Mouse (Mus musculus) embryonic facial prominence, embryonic 13.5 days (tissue): Measurements from ENCODE around the gene Nhlrc3. TPM values are rescaled to one million over a fixed set of nuclear protein-coding genes. Genes with fewer than 3 reads are reported as not detected.

Experiments
- ATAC-seq: fragments of 200-750 bp; cut with Nextera tagmentation; 2 replicates; pipeline ENCODE4 v1.8.0; 2017; ENCODE audit warnings: low read depth; ENCODE audit not compliant: insufficient number of reproducible peaks, insufficient read depth, low FRiP score, low TSS enrichment
- H3K27ac ChIP-seq: fragments of 300-500 bp; sonication (generic); 2 replicates; pipeline ENCODE4 v1.5.1; 2015; ENCODE audit warnings: moderate library complexity, mild to moderate bottlenecking, inconsistent platforms
- H3K27me3 ChIP-seq: fragments of 300-500 bp; sonication (generic); 2 replicates; pipeline ENCODE4 v1.6.1; 2015; ENCODE audit warnings: mild to moderate bottlenecking, inconsistent platforms
- H3K36me3 ChIP-seq: fragments of 300-500 bp; sonication (generic); 2 replicates; pipeline ENCODE4 v1.6.1; 2015; ENCODE audit warnings: mild to moderate bottlenecking, inconsistent platforms
- H3K4me1 ChIP-seq: fragments of 300-500 bp; sonication (generic); 2 replicates; pipeline ENCODE4 v1.6.1; 2015; ENCODE audit warnings: inconsistent platforms
- H3K4me2 ChIP-seq: fragments of 300-500 bp; sonication (generic); 2 replicates; pipeline ENCODE4 v1.6.1; 2015; ENCODE audit warnings: moderate library complexity, mild to moderate bottlenecking, inconsistent platforms
- H3K4me3 ChIP-seq: fragments of 300-500 bp; sonication (generic); 2 replicates; pipeline ENCODE4 v1.5.1; 2015; ENCODE audit warnings: mild to moderate bottlenecking, inconsistent platforms
- H3K9ac ChIP-seq: fragments of 300-500 bp; sonication (generic); 2 replicates; pipeline ENCODE4 v1.6.1; 2015; ENCODE audit warnings: mild to moderate bottlenecking, inconsistent platforms
- H3K9me3 ChIP-seq: fragments of 300-500 bp; sonication (generic); 2 replicates; pipeline ENCODE4 v1.6.1; 2016; ENCODE audit warnings: inconsistent platforms
- WGBS: fragments of 180-500 bp; shearing (Covaris S2); methylation state at CpG from one replicate; pipeline ENCODE4 v1.1.7; 2015; ENCODE audit warnings: mixed read lengths; 5-methylcytosine and 5-hydroxymethylcytosine counted together
- polyA plus RNA-seq: library from polyadenylated mRNA; unstranded; fragments of >200 nt; fragmentation: Nextera tagmentation; extraction: Ambion mirVana; gene quantifications from 2 replicates; pipeline ENCODE4 v1.2.1, GENCODE M21; 2015

The Nhlrc3 gene
- polyA plus RNA-seq, 1 experiment from 2014 or later = 9.0 TPM

DNA sequence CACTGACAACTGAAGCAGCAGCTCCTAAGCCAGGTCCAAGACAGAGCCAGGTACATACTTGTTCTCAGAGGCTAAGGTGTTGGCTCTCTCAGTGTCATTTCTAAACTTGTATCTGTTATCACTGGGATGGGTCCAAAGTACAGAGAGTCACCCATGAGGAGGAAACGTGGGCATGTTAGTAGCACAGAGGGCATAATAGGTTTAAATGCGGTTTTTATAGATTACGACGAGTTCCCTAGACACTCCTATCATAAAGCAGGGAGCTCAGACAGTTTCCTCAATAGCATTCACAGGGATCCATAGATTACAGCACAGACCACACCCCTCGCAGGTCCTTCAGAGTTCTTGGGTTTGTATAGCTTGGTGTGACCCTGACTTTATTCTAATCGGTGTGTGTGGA, 9.1 kb downstream of the Nhlrc3 start:
- ATAC-seq = no peak
- H3K27me3 ChIP-seq = no peaks in the 10 kb centered on the region
- H3K4me2 ChIP-seq = no peak overlapping the region
- H3K9me3 ChIP-seq = no peaks in the 10 kb centered on the region
- H3K27ac ChIP-seq = no peak overlapping the region
- H3K36me3 ChIP-seq = peaks cover 81% of the 10 kb centered on the region
- no peak overlapping the region for H3K4me3 ChIP-seq
- no peaks in the 10 kb centered on the region for H3K4me1 ChIP-seq
- no peak overlapping the region for H3K9ac ChIP-seq
- 95% methylated on average over 6 of the region's 6 CpGs for WGBS

DNA sequence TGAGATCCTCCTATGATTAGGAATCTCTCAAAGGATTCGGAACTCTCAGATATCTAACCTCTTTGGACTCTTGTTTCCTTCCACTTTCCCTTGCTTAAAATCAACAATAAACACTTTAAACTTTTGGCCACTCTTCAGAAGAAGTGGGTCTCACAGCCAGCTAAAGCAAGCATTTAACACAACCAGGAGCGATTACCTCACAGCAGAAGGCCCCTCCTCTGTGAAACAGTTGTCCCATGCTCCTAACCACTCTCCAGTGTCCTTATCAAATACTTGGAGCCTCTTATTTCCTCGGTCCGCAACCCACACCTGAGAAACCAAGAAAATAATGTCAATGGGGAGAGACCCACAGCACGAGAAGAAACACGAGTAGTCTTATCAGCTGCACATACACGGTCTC, 9.8 kb downstream of the Nhlrc3 start:
- Histone ChIP-seq H3K27ac (no peak overlapping the region), H3K4me1 (no peaks in the 10 kb centered on the region), H3K9me3 (no peaks in the 10 kb centered on the region), H3K36me3 (peaks cover 78% of the 10 kb centered on the region), H3K4me3 (no peak overlapping the region), H3K9ac (no peak overlapping the region), H3K27me3 (no peaks in the 10 kb centered on the region), H3K4me2 (no peak overlapping the region)
- 93% methylated on average over 7 of the region's 7 CpGs for WGBS
- no peak for ATAC-seq

GRCm38 (mm10) chr3:53452351-53452750, 10.8 kb downstream of the Nhlrc3 start:
- Histone ChIP-seq H3K9ac (no peak overlapping the region), H3K4me3 (no peak overlapping the region), H3K36me3 (peaks cover 71% of the 10 kb centered on the region), H3K27me3 (no peaks in the 10 kb centered on the region), H3K4me1 (no peaks in the 10 kb centered on the region), H3K9me3 (no peaks in the 10 kb centered on the region), H3K4me2 (no peak overlapping the region), H3K27ac (no peak overlapping the region)
- no peak for ATAC-seq
- 88% methylated on average over 10 of the region's 10 CpGs for WGBS

GRCm38 (mm10) chr3:53450666-53451065, 12.5 kb downstream of the Nhlrc3 start:
- H3K9ac ChIP-seq = no peak overlapping the region
- peaks cover 58% of the 10 kb centered on the region for H3K36me3 ChIP-seq
- 93% methylated on average over 11 of the region's 11 CpGs for WGBS
- H3K4me2 ChIP-seq = no peak overlapping the region
- no peaks in the 10 kb centered on the region for H3K9me3 ChIP-seq
- ATAC-seq = no peak
- H3K27ac ChIP-seq = no peak overlapping the region
- H3K27me3 ChIP-seq = no peaks in the 10 kb centered on the region
- H3K4me3 ChIP-seq = no peak overlapping the region
- H3K4me1 ChIP-seq = no peaks in the 10 kb centered on the region

DNA sequence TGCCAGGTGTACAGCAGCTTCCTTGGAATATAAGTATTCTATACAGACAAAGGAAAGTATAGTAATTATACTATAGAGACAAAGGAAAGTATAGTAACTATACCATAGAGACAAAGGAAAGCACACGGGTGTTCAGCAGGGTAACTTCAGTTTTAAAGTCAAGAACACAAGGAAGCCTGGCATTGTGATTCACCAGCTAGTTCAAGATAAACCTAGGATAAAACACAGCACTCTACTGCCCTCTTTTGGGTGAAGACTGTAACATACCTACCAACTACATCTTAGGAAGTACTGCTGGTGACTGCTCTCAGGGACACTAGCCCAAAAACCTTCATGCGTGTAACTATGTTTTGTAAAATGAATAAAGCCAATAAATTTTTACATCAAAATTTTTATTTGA, 14.9 kb downstream of the Nhlrc3 start:
- Histone ChIP-seq H3K9me3 (no peaks in the 10 kb centered on the region), H3K27ac (no peak overlapping the region), H3K9ac (no peak overlapping the region), H3K4me2 (no peak overlapping the region), H3K27me3 (no peaks in the 10 kb centered on the region), H3K4me1 (no peaks in the 10 kb centered on the region), H3K36me3 (peaks cover 35% of the 10 kb centered on the region), H3K4me3 (no peak overlapping the region)
- 20% methylated on average over 2 of the region's 2 CpGs for WGBS
- ATAC-seq = no peak

GRCm38 (mm10) chr3:53446801-53447200, 16.3 kb downstream of the Nhlrc3 start:
- Histone ChIP-seq H3K27ac (no peak overlapping the region), H3K9ac (no peak overlapping the region), H3K36me3 (peaks cover 21% of the 10 kb centered on the region), H3K4me2 (no peak overlapping the region), H3K9me3 (no peaks in the 10 kb centered on the region), H3K4me1 (no peaks in the 10 kb centered on the region), H3K4me3 (no peak overlapping the region), H3K27me3 (no peaks in the 10 kb centered on the region)
- no peak for ATAC-seq
- WGBS = 80% methylated on average over 3 of the region's 3 CpGs

GRCm38 (mm10) chr3:53445540-53445939, 17.6 kb downstream of the Nhlrc3 start:
- H3K4me1 ChIP-seq = no peaks in the 10 kb centered on the region
- no peak overlapping the region for H3K4me2 ChIP-seq
- no peaks in the 10 kb centered on the region for H3K27me3 ChIP-seq
- ATAC-seq = no peak
- 85% methylated on average over 5 of the region's 5 CpGs for whole genome bisulfite sequencing
- peaks cover 8% of the 10 kb centered on the region for H3K36me3 ChIP-seq
- no peaks in the 10 kb centered on the region for H3K9me3 ChIP-seq
- no peak overlapping the region for H3K27ac ChIP-seq
- H3K4me3 ChIP-seq = no peak overlapping the region
- H3K9ac ChIP-seq = no peak overlapping the region

DNA sequence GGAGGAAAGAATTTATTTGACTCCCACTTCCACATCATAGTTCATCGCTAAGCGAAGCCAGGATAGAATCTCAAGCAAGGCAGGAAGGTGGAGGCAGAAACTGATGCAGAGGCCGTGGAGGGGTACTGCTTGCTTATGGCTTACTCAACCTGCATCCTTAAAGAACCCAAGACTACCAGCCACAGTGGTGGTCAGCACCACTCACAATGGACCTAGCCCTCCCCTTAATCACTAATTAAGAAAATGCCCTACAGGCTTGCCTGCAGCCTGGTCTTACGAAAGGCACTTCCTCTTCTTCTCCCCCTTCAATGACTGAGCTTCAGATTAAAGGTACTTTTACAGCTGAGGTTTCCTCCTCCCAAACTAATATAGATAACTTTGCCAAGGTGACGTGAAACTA, 26.6 kb downstream of the Nhlrc3 start:
- WGBS = 58% methylated on average over 5 of the region's 5 CpGs
- no peak overlapping the region for H3K4me2 ChIP-seq
- no peak overlapping the region for H3K4me3 ChIP-seq
- H3K27me3 ChIP-seq = no peaks in the 10 kb centered on the region
- H3K9ac ChIP-seq = no peak overlapping the region
- no peaks in the 10 kb centered on the region for H3K9me3 ChIP-seq
- H3K27ac ChIP-seq = no peak overlapping the region
- H3K4me1 ChIP-seq = no peaks in the 10 kb centered on the region
- no peaks in the 10 kb centered on the region for H3K36me3 ChIP-seq
- no peak for ATAC-seq

DNA sequence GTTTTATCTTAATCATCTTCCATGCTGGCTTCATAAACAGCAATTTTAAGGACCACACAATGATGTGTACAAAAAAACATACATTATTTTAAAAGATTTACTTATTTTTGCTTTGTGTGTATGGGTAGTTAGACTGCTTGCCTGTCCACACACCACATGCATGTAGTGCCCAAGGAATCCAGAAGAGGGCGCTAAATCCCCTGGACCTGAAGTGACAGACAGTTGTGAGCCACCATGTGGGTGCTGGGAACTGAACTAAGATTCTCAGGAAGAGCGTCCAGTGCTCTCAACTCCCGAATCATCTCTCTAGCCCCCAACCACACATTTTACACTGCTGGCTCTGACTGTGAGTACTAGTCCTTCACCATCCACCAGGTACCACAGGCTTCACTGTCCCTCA, 28.5 kb downstream of the Nhlrc3 start:
- Histone ChIP-seq H3K4me2 (no peak overlapping the region), H3K27me3 (no peaks in the 10 kb centered on the region), H3K9me3 (no peaks in the 10 kb centered on the region), H3K4me1 (no peaks in the 10 kb centered on the region), H3K9ac (no peak overlapping the region), H3K4me3 (no peak overlapping the region), H3K36me3 (no peaks in the 10 kb centered on the region), H3K27ac (no peak overlapping the region)
- ATAC-seq = no peak
- WGBS = 71% methylated on average over 3 of the region's 3 CpGs

- no peaks in the 10 kb centered on the region for H3K36me3 ChIP-seq
- no peaks in the 10 kb centered on the region for H3K9me3 ChIP-seq
- no peak for ATAC-seq
- no peak overlapping the region for H3K4me3 ChIP-seq
- WGBS = 89% methylated on average over 4 of the region's 4 CpGs
- H3K9ac ChIP-seq = no peak overlapping the region
- H3K4me2 ChIP-seq = no peak overlapping the region
- no peaks in the 10 kb centered on the region for H3K27me3 ChIP-seq
- H3K27ac ChIP-seq = no peak overlapping the region
- no peaks in the 10 kb centered on the region for H3K4me1 ChIP-seq
Measured at GRCm38 (mm10) chr3:53423576-53423975, 39.6 kb downstream of the Nhlrc3 start.

- H3K4me2 ChIP-seq = no peak overlapping the region
- H3K27ac ChIP-seq = no peak overlapping the region
- no peaks in the 10 kb centered on the region for H3K27me3 ChIP-seq
- ATAC-seq = no peak
- H3K4me3 ChIP-seq = no peak overlapping the region
- H3K9ac ChIP-seq = no peak overlapping the region
- no peaks in the 10 kb centered on the region for H3K36me3 ChIP-seq
- H3K4me1 ChIP-seq = no peaks in the 10 kb centered on the region
- H3K9me3 ChIP-seq = no peaks in the 10 kb centered on the region
- 39% methylated on average over 1 of the region's 1 CpGs for WGBS
Measured at GRCm38 (mm10) chr3:53422691-53423090, 40.4 kb downstream of the Nhlrc3 start.

GRCm38 (mm10) chr3:53421656-53422055, 41.5 kb downstream of the Nhlrc3 start:
- H3K36me3 ChIP-seq = no peaks in the 10 kb centered on the region
- no peaks in the 10 kb centered on the region for H3K4me1 ChIP-seq
- no peak overlapping the region for H3K9ac ChIP-seq
- H3K4me3 ChIP-seq = no peak overlapping the region
- WGBS = 85% methylated on average over 12 of the region's 12 CpGs
- no peaks in the 10 kb centered on the region for H3K27me3 ChIP-seq
- H3K27ac ChIP-seq = no peak overlapping the region
- no peaks in the 10 kb centered on the region for H3K9me3 ChIP-seq
- no peak for ATAC-seq
- H3K4me2 ChIP-seq = no peak overlapping the region

DNA sequence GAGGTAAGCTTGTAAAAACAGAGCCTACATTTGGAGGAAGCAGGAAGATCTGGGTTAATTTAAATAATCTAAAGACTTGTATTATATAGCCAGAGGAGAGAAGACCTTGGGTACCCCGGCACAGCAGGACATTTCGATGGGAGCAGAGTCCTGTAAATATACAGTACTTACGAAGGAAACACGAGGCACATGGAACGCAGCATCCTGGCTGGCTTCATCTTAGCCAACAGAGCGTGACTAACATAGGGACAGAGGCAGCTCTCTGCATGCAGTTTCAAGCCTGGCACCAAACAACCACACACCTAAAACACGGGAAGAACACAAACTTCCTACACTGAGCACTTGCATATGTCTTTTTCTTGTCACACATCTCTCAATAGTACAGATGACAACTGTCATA, 45.4 kb downstream of the Nhlrc3 start:
- no peak for ATAC-seq
- no peak overlapping the region for H3K27ac ChIP-seq
- H3K27me3 ChIP-seq = no peaks in the 10 kb centered on the region
- H3K4me2 ChIP-seq = no peak overlapping the region
- no peaks in the 10 kb centered on the region for H3K36me3 ChIP-seq
- 69% methylated on average over 7 of the region's 7 CpGs for WGBS
- no peak overlapping the region for H3K9ac ChIP-seq
- no peak overlapping the region for H3K4me3 ChIP-seq
- peaks cover 8% of the 10 kb centered on the region for H3K4me1 ChIP-seq
- no peaks in the 10 kb centered on the region for H3K9me3 ChIP-seq
